In the genomic region with DNA sequence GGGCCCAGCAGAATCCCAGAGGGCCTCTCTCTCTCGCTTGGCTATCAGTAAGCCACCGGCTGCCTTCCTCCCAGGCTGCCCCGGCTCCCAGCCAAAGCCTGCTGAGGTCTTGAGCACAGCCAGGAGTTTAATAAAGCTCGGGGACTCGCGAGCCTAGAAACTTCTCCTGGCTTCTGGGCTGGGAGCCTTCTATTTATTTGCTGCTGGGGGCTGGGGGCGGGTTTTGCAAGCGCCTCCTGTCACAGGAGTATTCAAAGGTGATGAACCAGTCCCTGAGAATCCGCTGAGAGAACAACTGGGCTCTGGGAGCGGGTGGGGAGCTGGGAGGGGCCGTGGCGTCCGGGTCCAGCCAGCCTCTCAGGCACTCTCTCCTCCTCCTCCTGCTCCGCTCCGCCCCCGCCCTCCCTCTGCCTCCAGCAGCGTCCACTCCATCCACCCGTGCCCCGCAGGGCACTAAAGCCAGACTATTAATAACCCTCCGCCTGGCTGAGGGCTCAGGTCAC, we compare ENCODE assay signal across 8 mouse cellular contexts. TPM values are rescaled to one million over a fixed set of nuclear protein-coding genes. Genes with fewer than 3 reads are reported as not detected.
A peak's percentile ranks its signal among the peaks of the same experiment; 100 is the strongest.
DNase-seq lines count a peak whose midpoint lies in the region; ATAC-seq and TF ChIP-seq lines count a peak whose summit lies in the region.

A gene (minus strand): TSS at position 166 of the 503 bp plus-strand sequence.

- peak; percentile 86 for DNase-seq in adrenal gland, postnatal 10 days
- DNase-seq in T-cell, adult 2 months (ENCODE audit: low spot score) = no peak

- peak within 1 kb of the TSS; percentile 24; the same call in 1 of the 2 replicates for H3K9ac ChIP-seq in embryonic facial prominence, embryonic 12.5 days
- H3K9ac ChIP-seq in heart, embryonic 11.5 days (ENCODE audit: low read depth, low read length) = peak within 1 kb of the TSS; percentile 87
- H3K9ac ChIP-seq in kidney, embryonic 15.5 days = peak within 1 kb of the TSS; percentile 46
- H3K9ac ChIP-seq in liver, embryonic 15.5 days = peak within 1 kb of the TSS; percentile 30; the same call in 1 of the 2 replicates

- peaks cover 6% of the 10 kb centered on the region for H3K36me3 ChIP-seq in C2C12 (ENCODE audit: control insufficient read depth, insufficient read depth)
- H3K36me3 ChIP-seq in embryonic facial prominence, embryonic 12.5 days = no peaks in the 10 kb centered on the region
- H3K36me3 ChIP-seq in heart, embryonic 11.5 days (ENCODE audit: control insufficient read depth, insufficient read depth, low read length) = no peaks in the 10 kb centered on the region
- H3K36me3 ChIP-seq in kidney, embryonic 15.5 days = no peaks in the 10 kb centered on the region
- H3K36me3 ChIP-seq in liver, embryonic 15.5 days (replicated peaks) = no peaks in the 10 kb centered on the region

- peak within 1 kb of the TSS; percentile 42 for H3K4me3 ChIP-seq in C2C12 (ENCODE audit: insufficient read depth, poor library complexity, severe bottlenecking)
- H3K4me3 ChIP-seq in embryonic facial prominence, embryonic 12.5 days = peak within 1 kb of the TSS; percentile 30
- peak within 1 kb of the TSS; percentile 55 for H3K4me3 ChIP-seq in heart, embryonic 11.5 days (ENCODE audit: low read depth, low read length)
- H3K4me3 ChIP-seq in kidney, embryonic 15.5 days (replicated peaks) = peak within 1 kb of the TSS; percentile 41
- peak within 1 kb of the TSS; percentile 37 for H3K4me3 ChIP-seq in liver, embryonic 15.5 days (replicated peaks)
- peak within 1 kb of the TSS; percentile 20 for H3K4me3 ChIP-seq in olfactory bulb, adult 2 months (ENCODE audit: insufficient read depth, low read depth, low read length)

- WGBS in embryonic facial prominence, embryonic 12.5 days = 0% methylated on average over 16 of the region's 20 CpGs
- WGBS in heart, embryonic 11.5 days (ENCODE audit: insufficient replicate concordance) = under 1% methylated on average over 20 of the region's 20 CpGs
- WGBS in kidney, embryonic 15.5 days = 0% methylated on average over 18 of the region's 20 CpGs
- 2% methylated on average over 19 of the region's 20 CpGs for WGBS in liver, embryonic 15.5 days (ENCODE audit: insufficient replicate concordance)
- 3% methylated on average over 17 of the region's 20 CpGs for WGBS in olfactory bulb, adult 2 months

- H3K27ac ChIP-seq in embryonic facial prominence, embryonic 12.5 days = 0 out of 2 replicates have a peak within 1 kb of the TSS, but pooled peaks have one; percentile 46
- peak within 1 kb of the TSS; percentile 93 for H3K27ac ChIP-seq in heart, embryonic 11.5 days (ENCODE audit: low read depth, low read length)
- peak within 1 kb of the TSS; percentile 54 for H3K27ac ChIP-seq in kidney, embryonic 15.5 days
- peak within 1 kb of the TSS; percentile 38; the same call in 1 of the 2 replicates for H3K27ac ChIP-seq in liver, embryonic 15.5 days (replicated peaks)
- no peak within 1 kb of the TSS for H3K27ac ChIP-seq in olfactory bulb, adult 2 months (ENCODE audit: insufficient read depth, low read depth, low read length)

- H3K4me1 ChIP-seq in embryonic facial prominence, embryonic 12.5 days = peaks cover 20% of the 10 kb centered on the region
- peaks cover 31% of the 10 kb centered on the region for H3K4me1 ChIP-seq in heart, embryonic 11.5 days (ENCODE audit: control insufficient read depth, insufficient read depth, low read length)
- H3K4me1 ChIP-seq in kidney, embryonic 15.5 days = peaks cover 27% of the 10 kb centered on the region
- H3K4me1 ChIP-seq in liver, embryonic 15.5 days (replicated peaks) = 0 out of 2 replicates have a peak, but pooled peaks cover 2% of the 10 kb centered on the region
- peaks cover 23% of the 10 kb centered on the region for H3K4me1 ChIP-seq in olfactory bulb, adult 2 months (ENCODE audit: control insufficient read depth, insufficient read depth, low read length)

- H3ac ChIP-seq in C2C12 (ENCODE audit: control insufficient read depth, insufficient read length, low read depth) = peak within 1 kb of the TSS; percentile 72

- no peaks in the 10 kb centered on the region for H3K27me3 ChIP-seq in C2C12 (ENCODE audit: control insufficient read depth, insufficient read depth, insufficient read length)
- H3K27me3 ChIP-seq in embryonic facial prominence, embryonic 12.5 days = no peaks in the 10 kb centered on the region; the same call in 1 of the 2 replicates
- no peaks in the 10 kb centered on the region for H3K27me3 ChIP-seq in heart, embryonic 11.5 days (ENCODE audit: control insufficient read depth, insufficient read depth, low read length)
- 0 out of 2 replicates have a peak, but pooled peaks cover 4% of the 10 kb centered on the region for H3K27me3 ChIP-seq in kidney, embryonic 15.5 days
- no peaks in the 10 kb centered on the region for H3K27me3 ChIP-seq in liver, embryonic 15.5 days

- TF ChIP-seq POLR2A in olfactory bulb, adult 2 months (IDR thresholded peaks at IDR 0.05; ENCODE audit: insufficient read depth, low read depth, low read length) = no peak

- H3K79me3 ChIP-seq in C2C12 (ENCODE audit: low read depth) = peaks cover 22% of the 10 kb centered on the region

- H3K4me2 ChIP-seq in embryonic facial prominence, embryonic 12.5 days (replicated peaks) = peak within 1 kb of the TSS; percentile 58
- peak within 1 kb of the TSS; percentile 87 for H3K4me2 ChIP-seq in heart, embryonic 11.5 days
- peak within 1 kb of the TSS; percentile 75 for H3K4me2 ChIP-seq in kidney, embryonic 15.5 days
- H3K4me2 ChIP-seq in liver, embryonic 15.5 days = peak within 1 kb of the TSS; percentile 52

- H3K79me2 ChIP-seq in C2C12 (ENCODE audit: control insufficient read depth, insufficient read depth) = peaks cover 45% of the 10 kb centered on the region

- TF ChIP-seq CTCF in C2C12 (IDR thresholded peaks at IDR 0.05; ENCODE audit: control insufficient read depth, insufficient read depth, insufficient read length) = no peak
- TF ChIP-seq CTCF in olfactory bulb, adult 2 months (IDR thresholded peaks at IDR 0.05; ENCODE audit: insufficient read depth, low read depth, low read length) = no peak

- ATAC-seq in embryonic facial prominence, embryonic 12.5 days (ENCODE audit: insufficient number of reproducible peaks, insufficient read depth, low FRiP score, low TSS enrichment) = no peak; the same call in 1 of the 2 replicates
- ATAC-seq in heart, embryonic 11.5 days (replicated peaks; ENCODE audit: insufficient number of reproducible peaks, low FRiP score, low TSS enrichment) = peak; percentile 86
- peak; percentile 85 for ATAC-seq in kidney, embryonic 15.5 days (replicated peaks; ENCODE audit: low FRiP score)
- ATAC-seq in liver, embryonic 15.5 days (ENCODE audit: insufficient read depth) = peak; percentile 77

- no peaks in the 10 kb centered on the region for H3K9me3 ChIP-seq in embryonic facial prominence, embryonic 12.5 days
- no peaks in the 10 kb centered on the region for H3K9me3 ChIP-seq in heart, embryonic 11.5 days (replicated peaks; ENCODE audit: control insufficient read depth, low read length)
- no peaks in the 10 kb centered on the region for H3K9me3 ChIP-seq in kidney, embryonic 15.5 days (replicated peaks)
- no peaks in the 10 kb centered on the region for H3K9me3 ChIP-seq in liver, embryonic 15.5 days (replicated peaks)

TF ChIP-seq in C2C12, 6 proteins besides CTCF, POLR2A, EP300 and RAD21:
- no peak for TF ChIP-seq USF1 (IDR thresholded peaks at IDR 0.05; ENCODE audit: low read depth)
- TF ChIP-seq MYOG (IDR thresholded peaks at IDR 0.05; ENCODE audit: control insufficient read depth, extremely low read depth, insufficient read length) = no peak
- no peak for TF ChIP-seq MAX (IDR thresholded peaks at IDR 0.05)
- TF ChIP-seq FOSL1 (IDR thresholded peaks at IDR 0.05; ENCODE audit: insufficient read depth, low read length, poor library complexity, severe bottlenecking) = no peak
- no peak for TF ChIP-seq CEBPB (IDR thresholded peaks at IDR 0.05; ENCODE audit: low read depth)
- no peak for TF ChIP-seq MYOD1 (IDR thresholded peaks at IDR 0.05; ENCODE audit: control insufficient read depth, insufficient read length, low read depth)
TF ChIP-seq in C2C12: peak in this region for 0.

RNA-seq across cellular contexts. Expression of the gene that starts here (rescaled TPM):
- polyA plus RNA-seq in C2C12 (2012; fragmentation: generic; extraction: Trizol) = 58.6 TPM
- total RNA-seq in adrenal gland, postnatal 10 days (2021) = 10 to 100 TPM; 39.3 to 41.3 TPM
- 7.5 and 8.1 TPM in 2 replicates for polyA plus RNA-seq in embryonic facial prominence, embryonic 12.5 days (2016; fragmentation: Nextera tagmentation; extraction: Ambion mirVana)
- 34.9 and 35.3 TPM in 2 replicates for polyA plus RNA-seq in heart, embryonic 11.5 days (2014; fragmentation: Nextera tagmentation; extraction: Ambion mirVana)
- polyA plus RNA-seq in kidney, embryonic 15.5 days (2015; fragmentation: Nextera tagmentation; extraction: Ambion mirVana) = 4.8 and 8.0 TPM in 2 replicates
- 3.4 and 3.6 TPM in 2 replicates for polyA plus RNA-seq in liver, embryonic 15.5 days (2015; fragmentation: Nextera tagmentation; extraction: Ambion mirVana)
- not detected in 2 replicates for polyA plus RNA-seq in olfactory bulb, adult 2 months (2012; ENCODE audit: insufficient read depth, insufficient read length, low replicate concordance, missing spikeins)

Comparison
In these comparisons a context has a peak if more than half of its experiments do, and no peak if none do; other contexts are left out.
1. H3K9ac ChIP-seq: peak in every context shown above with its lines; median percentile 87 in heart, embryonic 11.5 days; 46 in kidney, embryonic 15.5 days; 30 in liver, embryonic 15.5 days; 24 in embryonic facial prominence, embryonic 12.5 days.